Mouse (Mus musculus) layer of hippocampus, postnatal 25 days (tissue): ENCODE data around the gene Chst11. TPM values are rescaled to one million over a fixed set of nuclear protein-coding genes. Genes with fewer than 3 reads are reported as not detected.

Experiments
- DNase-seq, 2 experiments: peaks; one replicate each; pipeline ENCODE4 v3.0.0; 2022; ENCODE audit warnings: mixed read lengths in 2 of 2, low spot score in 1 of 2; ENCODE audit errors: extremely low spot score in 1 of 2
- total RNA-seq, 2 experiments: library from RNA; stranded (reverse); gene quantifications; 2 replicates each; pipeline ENCODE4 v1.2.3; 2021

Chst11 gene
- total RNA-seq, 2 experiments from 2014 or later = 50.8 to 55.0 TPM

GRCm38 (mm10) chr10:83191982-83192381 lies 206.7 kb downstream of the Chst11 start:
- DNase-seq = no peak

DNA sequence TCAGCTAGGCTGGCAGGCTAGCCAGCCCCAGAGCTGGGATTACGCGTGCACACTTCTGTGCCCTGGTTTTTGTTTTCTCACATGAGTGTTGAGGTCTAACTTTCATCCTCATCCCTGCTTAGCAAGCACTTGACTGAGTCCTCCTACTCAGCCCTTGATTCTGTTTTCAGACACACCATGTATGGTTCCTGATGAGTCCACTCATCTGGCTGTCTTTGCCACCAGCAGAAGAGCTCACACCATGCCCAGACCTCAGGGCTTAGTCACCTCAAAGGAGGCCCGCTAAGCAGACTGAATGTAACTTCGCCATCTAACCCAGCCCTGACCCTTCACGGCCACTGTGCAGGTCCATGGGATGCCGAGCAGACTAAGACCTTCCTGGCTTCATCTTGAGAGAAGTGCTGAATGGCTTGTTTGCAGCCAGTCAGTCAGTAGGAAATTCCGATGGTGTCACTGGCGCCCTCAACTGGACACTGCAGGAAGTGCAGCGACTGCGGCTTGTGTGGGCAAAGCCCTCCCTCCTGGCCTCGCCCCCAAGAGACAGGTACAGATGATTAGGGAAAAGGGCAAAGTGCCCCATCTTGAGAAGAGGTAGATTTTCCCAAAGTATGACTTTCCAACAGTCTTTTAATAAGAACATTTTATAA lies 212.5 kb downstream of the Chst11 start:
- peak; percentile 76 to 90 for DNase-seq

- DNase-seq = no peak
Measured at GRCm38 (mm10) chr10:83198692-83199091, 213.4 kb downstream of the Chst11 start.

DNA sequence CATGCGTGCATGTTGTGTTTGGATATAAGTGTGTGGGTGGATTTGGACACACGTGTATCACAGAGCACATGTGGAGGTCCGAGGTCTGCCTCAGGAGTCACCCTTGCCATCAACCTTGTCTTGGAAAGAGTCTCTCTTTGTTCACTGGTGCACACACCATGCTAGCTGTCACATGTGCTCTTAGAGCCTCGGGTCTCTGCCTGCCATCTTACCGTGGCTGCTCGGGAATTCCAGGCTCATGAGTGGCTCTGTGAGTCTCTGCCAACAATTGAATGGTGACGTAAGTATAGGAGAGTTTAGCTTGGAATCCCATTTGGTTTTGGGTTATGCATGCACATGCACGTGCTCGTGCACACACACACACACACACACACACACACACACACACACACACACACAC lies 214.0 kb downstream of the Chst11 start:
- DNase-seq = no peak

GRCm38 (mm10) chr10:83201525-83201924 lies 216.2 kb downstream of the Chst11 start:
- no peak for DNase-seq

- DNase-seq = no peak
Measured at GRCm38 (mm10) chr10:83202906-83203702, 217.8 kb downstream of the Chst11 start.

GRCm38 (mm10) chr10:83208436-83208835 lies 223.1 kb downstream of the Chst11 start:
- DNase-seq = no peak

- DNase-seq = no peak
Measured at GRCm38 (mm10) chr10:83209388-83209787, 224.1 kb downstream of the Chst11 start.

GRCm38 (mm10) chr10:83210122-83210521 lies 224.8 kb downstream of the Chst11 start:
- DNase-seq = no peak

DNA sequence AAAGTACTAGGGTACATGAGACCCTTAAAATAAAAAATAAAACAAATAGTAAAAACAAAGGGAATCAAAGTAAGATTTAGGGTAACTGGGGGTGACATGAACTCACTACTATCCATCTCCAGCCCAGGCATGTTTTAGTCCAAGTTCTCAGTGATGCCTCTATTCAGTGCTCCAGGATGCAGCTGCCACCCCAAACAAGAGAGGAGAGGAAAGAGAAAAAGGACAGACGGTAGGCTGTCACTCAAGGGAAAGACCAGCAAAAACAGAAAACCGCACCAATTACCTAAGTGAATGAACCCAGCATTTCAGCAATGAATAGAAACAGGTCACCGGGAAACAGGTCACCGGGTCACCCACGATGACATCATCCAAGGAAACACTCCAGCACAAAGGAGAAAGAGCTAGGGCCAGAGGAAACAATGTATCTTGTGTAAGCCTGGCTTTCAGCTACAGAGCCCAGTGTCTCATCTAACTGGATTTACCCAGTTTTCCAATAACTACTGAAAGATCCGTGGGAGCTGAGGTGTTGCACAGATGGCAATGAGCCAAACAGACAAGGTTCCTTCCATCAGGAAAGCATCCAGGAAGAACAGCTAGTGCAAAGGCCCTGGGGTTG lies 225.8 kb downstream of the Chst11 start:
- no peak for DNase-seq

- DNase-seq = no peak
Measured at GRCm38 (mm10) chr10:83212618-83213017, 227.3 kb downstream of the Chst11 start.

- no peak for DNase-seq
Measured at GRCm38 (mm10) chr10:83215559-83215958, 230.3 kb downstream of the Chst11 start.

DNA sequence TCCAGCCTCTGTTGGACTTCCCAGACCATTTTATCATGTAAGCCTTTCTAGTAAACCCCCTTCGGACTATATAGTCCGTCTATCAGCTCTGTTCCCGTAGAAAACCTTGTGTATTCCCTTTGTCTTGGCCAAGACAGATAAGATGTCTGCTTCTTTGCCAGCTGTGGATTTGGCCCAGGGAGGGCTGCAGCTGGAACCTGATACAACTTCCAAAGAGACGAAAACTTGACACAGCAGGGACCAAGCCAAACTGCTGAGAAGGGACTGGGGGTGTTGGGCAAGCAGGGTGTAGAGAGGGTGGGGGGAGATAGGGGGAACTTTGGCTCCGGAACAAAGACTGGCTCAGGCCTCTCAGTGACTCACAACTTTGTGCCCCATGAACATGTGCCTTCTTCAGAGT lies 232.0 kb downstream of the Chst11 start:
- no peak for DNase-seq

GRCm38 (mm10) chr10:83218778-83219177 lies 233.5 kb downstream of the Chst11 start:
- no peak for DNase-seq

DNA sequence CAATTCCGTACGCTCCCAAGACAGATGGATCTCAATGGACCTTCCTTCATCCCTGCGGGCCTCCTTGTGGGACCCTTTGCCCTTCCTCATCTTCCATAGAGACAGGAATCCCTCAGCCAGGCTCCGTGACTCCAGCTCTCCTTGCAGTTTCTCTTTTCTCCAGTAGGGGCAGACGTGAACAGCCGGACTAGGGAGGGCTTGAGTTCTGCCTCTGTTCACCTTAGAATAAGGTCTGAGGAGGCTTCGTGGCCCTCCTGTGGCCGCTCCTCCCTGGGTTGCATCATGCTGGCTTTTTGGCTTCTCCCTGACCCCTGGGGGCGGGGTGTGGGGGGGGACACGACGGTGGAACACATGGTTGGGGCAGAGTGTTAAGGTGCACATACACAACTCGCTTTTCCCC lies 234.4 kb downstream of the Chst11 start:
- DNase-seq = peak; percentile 51 to 73

DNA sequence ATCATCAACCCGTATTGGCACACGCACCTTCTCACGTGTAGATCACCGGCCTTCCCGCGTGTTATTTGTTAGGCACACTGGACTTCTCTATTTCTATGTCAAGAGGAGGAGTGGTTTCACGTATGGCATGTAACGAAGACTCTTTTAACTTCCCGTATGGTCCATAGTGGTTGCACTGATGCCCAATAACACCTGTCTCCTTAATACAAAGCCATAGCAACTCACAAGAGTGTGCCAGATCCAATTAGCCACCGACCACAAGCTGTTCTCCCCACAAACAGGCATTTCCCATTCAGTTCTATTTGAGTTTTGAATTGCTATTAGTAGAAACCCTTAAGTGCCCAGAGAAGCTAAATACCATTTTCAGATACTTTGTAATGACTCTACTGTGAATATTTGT lies 234.9 kb downstream of the Chst11 start:
- no peak for DNase-seq

GRCm38 (mm10) chr10:83220847-83221246 lies 235.5 kb downstream of the Chst11 start:
- DNase-seq = no peak

GRCm38 (mm10) chr10:83224999-83225398 lies 239.7 kb downstream of the Chst11 start:
- DNase-seq = peak in 1 of 2 experiments; percentile 50

- no peak for DNase-seq
Measured at GRCm38 (mm10) chr10:83228626-83229025, 243.3 kb downstream of the Chst11 start.

DNA sequence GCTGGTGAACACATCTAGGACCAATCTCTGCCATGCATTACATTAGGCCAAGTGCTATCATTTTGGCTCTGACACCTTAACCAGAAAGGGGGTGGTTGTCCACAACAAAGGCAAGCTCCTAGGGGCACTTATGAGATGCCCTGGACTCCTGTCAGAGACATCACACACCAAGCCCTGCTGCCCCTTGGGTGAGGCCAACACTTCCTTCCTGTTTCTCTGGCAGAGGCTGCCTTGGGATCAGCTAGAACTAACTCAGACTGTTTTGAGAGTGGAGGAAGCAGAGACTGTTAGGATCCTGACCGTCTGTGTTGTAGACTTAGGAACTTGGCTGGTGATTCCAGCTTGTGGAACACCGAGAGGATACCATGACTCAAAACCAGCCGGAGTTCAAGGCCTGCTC lies 248.7 kb downstream of the Chst11 start:
- no peak for DNase-seq

GRCm38 (mm10) chr10:83234391-83234790 lies 249.1 kb downstream of the Chst11 start:
- no peak for DNase-seq
